Mouse (Mus musculus) spleen, postnatal 0 days (tissue): Measurements from ENCODE around the gene Xpr1. TPM values are rescaled to one million over a fixed set of nuclear protein-coding genes. Genes with fewer than 3 reads are reported as not detected.

Experiments
- polyA plus RNA-seq: library from polyadenylated mRNA; unstranded; fragments of >200 nt; fragmentation: Nextera tagmentation; extraction: Ambion mirVana; gene quantifications from 2 replicates; pipeline ENCODE4 v1.2.1, GENCODE M21; 2015

Xpr1 gene
- 8.1 and 8.2 TPM in 2 replicates for polyA plus RNA-seq

DNA sequence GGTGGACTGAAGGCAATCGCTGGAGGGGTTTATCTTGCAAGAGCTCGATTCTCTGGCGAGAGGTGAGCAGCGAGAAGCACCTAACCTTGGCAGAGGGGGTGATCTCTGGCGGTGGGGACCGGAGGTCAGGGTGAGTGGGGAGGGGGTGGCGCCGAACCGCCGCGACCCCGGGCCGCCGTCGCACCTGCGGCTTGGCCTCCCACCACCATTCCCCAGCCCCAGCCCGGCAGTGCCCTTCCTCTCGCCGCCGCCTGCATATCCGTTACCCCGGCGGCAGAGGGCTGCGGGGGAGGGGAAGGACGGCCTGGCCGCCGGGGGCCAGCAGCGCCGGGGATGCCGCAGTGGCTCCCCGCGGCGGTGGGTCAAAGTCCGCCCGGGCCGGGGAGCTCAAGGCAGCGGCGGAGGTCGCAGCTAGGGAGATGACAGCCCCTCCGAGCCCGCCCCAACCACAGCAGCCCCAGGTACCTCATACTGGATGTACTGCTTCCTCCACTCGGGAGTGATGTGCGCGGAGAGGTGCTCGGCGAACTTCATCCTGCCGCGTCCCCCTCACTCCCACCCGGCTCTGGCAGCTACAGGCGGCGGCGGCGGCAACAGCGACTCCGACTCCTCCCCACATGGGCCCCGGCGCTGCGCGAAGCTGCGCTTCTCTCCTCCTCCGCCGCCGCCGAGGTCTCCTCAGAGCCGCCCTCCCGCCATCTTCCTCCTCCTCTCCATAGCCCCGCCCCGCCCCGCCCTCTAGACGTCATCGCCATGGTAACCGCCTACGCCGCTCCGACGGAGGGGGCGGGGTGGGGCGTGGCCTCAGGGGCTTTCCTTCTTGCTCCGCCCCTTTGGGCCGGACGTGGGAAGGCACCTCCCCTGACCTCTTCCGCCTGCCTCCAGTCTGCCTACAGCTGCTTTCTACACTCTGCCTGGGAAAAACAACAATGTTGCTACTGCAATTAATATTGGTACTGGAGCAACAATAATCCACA, at the start of gene Xpr1:
Gene Xpr1, minus strand, starts transcription at position 715 of the 977 bp plus-strand sequence.

DNA sequence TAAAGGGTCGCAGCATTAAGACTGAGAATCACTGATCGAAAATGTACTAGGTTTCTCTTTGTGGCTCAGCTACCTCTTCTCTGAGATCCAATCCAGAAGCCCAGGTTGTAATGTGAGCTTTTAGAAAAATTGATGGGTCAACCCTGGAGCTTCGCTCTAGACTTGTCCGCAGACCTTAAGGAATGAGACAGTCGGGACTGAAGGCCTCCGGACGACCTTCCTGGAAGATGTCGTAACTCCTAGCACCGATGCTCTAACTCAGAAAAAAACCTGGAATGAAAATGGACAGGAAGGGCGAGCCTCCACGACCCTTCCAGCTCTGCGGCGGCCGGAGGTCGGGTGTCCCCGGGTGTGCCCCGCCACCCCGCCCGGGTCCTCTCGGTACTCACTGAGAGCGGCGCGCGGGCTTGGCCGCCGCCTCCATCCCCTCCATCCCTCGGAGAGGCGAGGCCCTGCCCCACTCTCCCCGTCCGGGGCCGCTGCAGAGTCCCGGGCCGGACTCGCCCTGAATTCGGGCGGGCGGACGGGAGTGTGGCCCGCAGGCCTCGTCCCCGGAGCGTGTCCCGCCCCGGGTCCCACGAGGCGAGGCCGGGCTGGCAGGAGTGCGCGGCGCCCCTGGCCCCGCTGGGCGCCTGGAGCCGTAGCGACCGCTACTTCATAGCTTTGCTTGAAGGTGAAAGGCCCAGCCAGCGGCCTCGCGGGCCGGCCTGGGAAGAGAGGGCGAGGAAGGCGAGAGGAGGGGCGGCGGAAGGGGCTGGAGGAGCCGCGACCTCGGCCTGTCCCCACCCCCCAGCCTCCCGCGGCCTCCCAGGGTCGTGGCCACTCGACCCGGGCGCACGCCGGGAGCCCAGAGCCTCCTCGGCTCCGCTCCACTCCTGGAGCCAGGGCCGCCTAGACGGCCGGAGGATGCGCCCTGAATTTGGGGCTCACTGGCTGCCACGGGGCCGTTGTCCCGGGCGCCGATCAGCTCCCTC, 173.1 kb downstream of the Xpr1 start, which contains the start of gene BC034090:
Gene BC034090, minus strand, starts transcription at position 648 of the 974 bp plus-strand sequence.

Other genes with a start within 250 kb of the Xpr1 start
- 1.3 and 1.7 TPM in 2 replicates for gene BC034090, start 173.0 kb downstream of the Xpr1 start, polyA plus RNA-seq
- gene Acbd6, start 140.7 kb upstream of the Xpr1 start, polyA plus RNA-seq, result 55.4 and 62.0 TPM in 2 replicates